Mouse (Mus musculus): ENCODE data around the gene Rin2. TPM values are rescaled to one million over a fixed set of nuclear protein-coding genes. Genes with fewer than 3 reads are reported as not detected.

Gene Rin2
- polyA plus RNA-seq (2012; rRNA removed) = 2.0 and 3.1 TPM in 2 replicates

DNA sequence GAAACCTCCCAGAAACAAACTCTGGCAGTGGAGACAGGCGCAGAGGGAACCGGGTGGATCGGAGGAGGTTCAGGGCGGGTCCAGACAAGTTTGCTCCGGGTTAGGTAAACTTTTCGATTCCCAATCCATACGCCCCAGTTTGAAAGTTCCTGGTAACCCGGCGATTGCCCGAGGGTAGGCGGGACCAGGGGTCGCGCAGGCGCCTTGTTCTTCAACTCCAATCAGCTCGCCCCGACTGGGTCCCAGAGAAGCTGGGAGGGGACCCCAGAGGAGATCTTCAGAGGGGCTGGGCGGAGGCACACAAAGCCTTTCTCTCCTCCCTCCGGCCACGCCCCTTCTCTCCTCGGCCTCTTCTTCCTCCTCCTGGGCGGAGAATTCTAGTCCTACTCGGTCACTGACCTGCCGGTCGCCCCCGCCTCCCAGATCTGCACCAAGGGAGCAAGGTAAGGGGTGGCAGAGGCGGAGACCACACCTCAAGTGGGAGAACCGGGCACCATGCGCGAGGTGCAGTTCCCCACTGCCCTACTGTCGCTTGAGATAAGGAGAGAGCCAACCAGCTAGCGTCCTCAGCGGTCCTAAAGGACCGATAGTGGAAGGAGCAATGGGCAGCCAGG lies at the start of gene Rin2:
Gene Rin2 (plus strand): TSS at position 74 of the 614 bp plus-strand sequence.

DNA sequence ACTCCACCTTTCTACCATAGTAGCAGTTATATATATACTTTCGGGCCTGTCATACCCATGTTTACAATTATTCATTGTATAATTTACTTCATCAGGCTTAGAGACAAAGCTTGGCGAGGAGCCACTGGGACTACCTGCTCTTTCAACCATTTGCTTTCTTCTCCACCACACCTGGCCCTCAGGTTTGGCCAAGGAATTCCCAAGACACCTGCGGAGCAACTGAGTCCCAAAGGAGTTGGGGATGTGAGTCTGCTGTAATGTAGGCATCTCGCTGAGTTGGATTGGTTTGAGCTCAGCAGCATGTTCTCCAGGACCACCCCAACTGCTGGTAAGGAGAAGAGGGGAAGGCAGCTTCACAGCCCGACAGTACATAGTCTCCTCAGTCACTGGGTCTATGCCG lies 226.8 kb downstream of the Rin2 start, which contains the start of gene Naa20:
Gene Naa20 (plus strand): TSS at position 239 of the 400 bp plus-strand sequence.

DNA sequence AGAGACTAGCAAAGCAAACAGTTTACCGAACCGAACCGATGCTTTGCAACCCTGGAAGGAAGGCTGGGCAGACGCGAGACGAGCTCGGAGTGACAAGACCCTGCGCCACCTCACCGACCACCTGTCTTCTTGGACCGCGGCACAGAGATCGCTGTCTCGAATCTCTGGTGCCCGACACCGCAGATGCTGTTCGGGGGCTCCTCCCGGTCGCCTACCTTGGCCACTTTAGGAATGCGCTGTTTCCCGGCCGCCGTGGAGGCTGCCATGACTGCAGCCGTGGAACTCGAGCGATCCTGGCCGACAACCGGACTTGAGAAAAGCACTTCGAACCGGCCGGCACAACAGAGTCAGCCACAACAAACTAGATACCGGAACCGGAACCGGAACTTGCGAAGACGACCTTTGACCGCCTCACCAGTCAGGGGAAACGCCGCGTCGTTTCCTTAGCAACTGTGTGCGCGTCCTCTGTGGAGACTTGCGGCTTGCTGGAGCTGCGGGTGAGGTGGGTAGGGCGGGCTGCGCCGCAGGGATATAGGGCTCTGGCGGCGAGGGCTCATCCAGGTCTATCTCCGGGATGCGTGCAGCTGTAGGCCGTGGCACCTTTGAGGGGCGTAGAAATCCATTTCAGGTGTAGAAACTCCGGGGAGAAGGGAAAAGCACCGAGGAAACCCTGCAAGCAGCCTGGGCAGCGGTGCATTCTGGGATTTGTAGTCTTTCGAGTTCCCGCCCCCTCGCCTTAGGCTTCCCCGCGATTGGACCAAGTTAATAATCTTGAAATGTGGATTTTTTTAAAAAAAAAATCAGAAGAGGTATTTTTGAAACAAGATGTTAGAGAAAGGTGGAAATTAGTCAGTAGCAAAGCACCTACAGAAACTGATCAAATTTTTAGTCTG lies 259.6 kb downstream of the Rin2 start, which contains the start of the genes Cfap61 and Crnkl1:
Gene Cfap61 (plus strand): TSS at position 446 of the 893 bp plus-strand sequence.
Gene Crnkl1 (minus strand): TSS at position 676 of the 893 bp plus-strand sequence.

Other genes starting within 250 kb of the Rin2 start
- gene Naa20, start 226.9 kb downstream of the Rin2 start, polyA plus RNA-seq (2012; rRNA removed) = 6.4 and 8.1 TPM in 2 replicates

All from stomach, adult 2 months (tissue).